Mouse (Mus musculus) frontal cortex, postnatal 25 days (tissue): ENCODE data around the gene Surf2.
A peak's percentile ranks its signal among the peaks of the same experiment; 100 is the strongest.

Experiments
- DNase-seq, 2 experiments: peaks; one replicate each; pipeline ENCODE4 v3.0.0; 2022; ENCODE audit warnings: low spot score in 2 of 2

Gene Surf2

DNA sequence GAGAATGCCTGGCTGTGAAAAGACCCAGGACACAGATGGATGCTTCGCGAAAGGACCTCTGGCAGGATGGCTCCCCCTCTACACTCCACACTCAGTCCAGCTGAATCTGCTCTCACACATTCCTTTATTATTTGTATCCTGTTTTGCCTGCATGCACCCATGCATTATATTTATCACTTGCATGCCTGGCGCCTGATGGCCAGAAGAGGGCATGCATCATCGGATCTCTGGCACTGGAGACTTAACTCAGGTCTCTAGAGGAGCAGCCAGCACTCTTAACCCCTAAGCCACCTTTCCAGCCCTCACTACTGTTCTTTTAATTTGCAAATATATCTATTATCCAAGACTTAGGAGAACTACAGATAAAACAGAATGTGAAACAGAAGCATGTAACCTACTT is 44.6 kb downstream of the Surf2 start:
- no peak for DNase-seq

GRCm38 (mm10) chr2:26963923-26964723 is 48.0 kb downstream of the Surf2 start, which contains the start of gene Rexo4:
Gene Rexo4, minus strand, starts transcription at chr2:26964386.
- peak; percentile 89 to 93 for DNase-seq

GRCm38 (mm10) chr2:26964724-26965370 is 48.7 kb downstream of the Surf2 start:
- no peak for DNase-seq

- no peak for DNase-seq
Measured at GRCm38 (mm10) chr2:26967262-26967661, 51.1 kb downstream of the Surf2 start.
